Mouse (Mus musculus): ENCODE measurements at regions not wholly inside any gene's neighbourhood (a gene's known extent, or its start where the extent isn't known, plus 50 kb on each side); places are given as distances from the start of the nearest gene placed in this dataset.

DNA sequence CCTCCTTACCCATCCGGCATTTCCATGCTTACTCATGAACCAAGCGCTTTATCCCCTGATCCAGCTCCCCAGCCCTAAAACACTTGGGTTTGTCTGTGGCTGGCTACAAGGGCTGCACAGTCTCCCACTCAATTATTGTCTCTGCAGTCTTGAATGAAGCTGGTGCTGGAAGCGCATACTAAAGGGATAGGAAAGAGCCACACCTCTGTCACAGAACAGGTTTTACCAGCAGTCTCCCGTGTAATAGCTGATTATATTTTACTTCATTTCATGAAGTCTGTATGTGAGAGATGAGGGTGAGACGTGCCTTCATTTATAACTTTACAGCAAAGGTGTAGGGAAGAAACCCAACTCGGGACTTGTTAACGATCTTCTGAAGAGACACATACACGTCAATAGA is 167.0 kb upstream of the Adgrl2 start:
- no peak for DNase-seq

DNA sequence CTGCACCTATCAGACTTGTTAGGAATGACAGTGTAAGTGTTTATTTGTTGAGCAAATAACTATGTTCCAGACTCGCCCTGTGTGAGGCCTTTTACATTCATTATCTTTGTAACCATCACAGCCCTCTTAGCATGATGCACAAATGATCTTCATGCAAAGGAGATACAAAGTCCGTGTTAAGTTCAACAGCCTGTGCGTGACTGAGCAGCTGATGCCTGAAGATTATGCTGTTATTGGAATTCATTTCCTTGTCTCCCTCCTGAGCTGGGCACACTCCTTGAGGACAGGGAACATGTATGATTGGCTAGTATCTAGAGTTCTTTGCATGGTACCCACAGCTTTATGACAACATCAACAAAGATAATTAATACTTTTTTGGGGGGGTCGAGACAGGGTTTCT is 162.0 kb upstream of the Adgrl2 start:
- no peak for DNase-seq

DNA sequence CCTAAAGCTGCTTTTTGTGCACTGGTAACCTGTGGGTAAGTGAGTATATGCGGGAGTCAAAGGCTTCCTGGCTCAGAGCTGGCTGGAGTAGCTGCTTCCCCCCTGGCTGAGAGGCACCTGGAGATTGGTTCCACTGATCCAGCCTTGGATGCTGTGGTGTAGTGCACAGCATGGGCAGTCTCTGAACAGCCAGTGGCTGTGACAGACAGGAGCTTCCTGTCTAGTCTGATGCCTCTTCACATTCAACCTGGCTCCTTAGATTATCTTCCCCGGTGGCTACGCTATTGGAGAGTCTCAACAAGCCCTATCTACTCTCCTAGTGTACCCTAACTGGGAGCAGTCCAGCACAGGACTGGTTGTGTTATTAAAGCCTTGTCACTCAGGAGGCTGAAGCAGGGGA is 160.4 kb upstream of the Adgrl2 start:
- DNase-seq = no peak

DNA sequence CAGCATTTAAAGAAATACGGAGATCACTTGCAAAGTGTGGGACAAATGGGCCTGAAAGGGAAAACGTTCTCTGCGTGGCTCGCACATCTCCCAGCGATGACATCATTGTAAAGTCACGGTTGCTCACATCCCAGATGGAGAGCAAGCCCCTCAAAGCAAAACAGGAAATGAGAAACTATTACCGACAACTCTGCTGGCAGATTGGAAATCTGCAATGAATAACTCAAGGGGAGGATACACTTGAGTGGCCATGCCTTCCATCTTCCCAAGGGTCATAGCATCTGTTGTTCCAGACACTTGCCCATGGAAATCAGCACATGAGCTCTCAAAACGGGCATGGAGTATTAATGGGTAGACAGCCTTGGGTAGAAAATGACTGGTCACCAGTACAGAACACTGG is 158.3 kb upstream of the Adgrl2 start:
- DNase-seq = peak; percentile 18

DNA sequence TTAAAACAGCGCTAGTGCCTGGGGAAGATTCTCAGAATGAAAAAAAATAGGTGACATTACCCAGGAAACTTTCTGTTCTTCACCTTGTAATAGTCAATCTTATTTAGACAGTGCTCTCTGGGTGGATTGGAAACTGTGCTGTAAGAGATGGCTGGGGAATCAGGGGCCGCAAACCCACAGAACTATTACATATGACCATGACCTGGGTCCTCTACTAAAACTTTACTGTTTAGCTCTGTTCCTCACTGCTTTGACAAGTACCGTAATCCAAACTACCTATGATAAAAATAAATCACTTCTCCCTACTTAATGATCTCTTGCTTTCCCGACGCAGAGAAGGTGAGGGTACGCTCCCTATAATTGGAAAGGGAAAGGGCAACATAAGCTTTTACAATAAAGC is 157.6 kb upstream of the Adgrl2 start:
- no peak for DNase-seq

DNA sequence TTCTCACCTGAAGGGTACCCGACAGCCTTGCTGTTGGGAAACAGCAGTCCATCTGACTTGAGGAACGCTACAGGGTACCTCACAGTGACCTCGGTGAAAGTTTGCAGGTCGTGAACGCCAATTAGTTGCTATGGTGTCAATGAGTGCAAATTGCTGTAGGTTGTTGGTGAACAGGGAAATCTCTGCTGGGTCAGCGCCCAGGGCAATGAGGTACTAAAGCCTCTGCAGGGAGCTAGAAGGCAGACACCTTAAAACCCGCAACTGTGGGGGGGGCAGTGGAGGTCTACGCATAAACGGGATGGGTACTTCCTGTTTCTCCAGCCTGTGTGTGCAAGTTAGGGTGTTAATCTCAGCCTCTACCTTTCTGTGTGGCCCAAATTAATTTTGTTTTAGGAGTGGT is 156.3 kb upstream of the Adgrl2 start:
- no peak for DNase-seq

DNA sequence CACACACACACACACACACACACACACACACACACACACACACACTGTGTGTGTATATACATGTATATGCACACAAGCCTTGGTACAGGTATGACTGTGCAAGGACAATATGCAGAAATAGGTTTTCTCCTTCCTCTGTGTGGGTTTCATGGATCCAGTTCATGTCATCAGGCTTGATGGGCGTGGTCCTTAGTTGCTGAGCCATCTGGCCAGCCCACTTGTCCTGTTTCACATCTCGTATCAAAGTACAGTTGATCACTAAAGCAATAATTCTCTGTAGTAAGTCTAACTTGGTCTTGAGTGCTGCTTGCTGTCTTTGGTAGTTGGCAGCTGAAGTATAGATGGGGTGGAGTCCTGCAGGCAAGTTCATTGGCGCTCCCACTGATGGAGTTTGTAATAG is 150.1 kb upstream of the Adgrl2 start:
- no peak for DNase-seq

DNA sequence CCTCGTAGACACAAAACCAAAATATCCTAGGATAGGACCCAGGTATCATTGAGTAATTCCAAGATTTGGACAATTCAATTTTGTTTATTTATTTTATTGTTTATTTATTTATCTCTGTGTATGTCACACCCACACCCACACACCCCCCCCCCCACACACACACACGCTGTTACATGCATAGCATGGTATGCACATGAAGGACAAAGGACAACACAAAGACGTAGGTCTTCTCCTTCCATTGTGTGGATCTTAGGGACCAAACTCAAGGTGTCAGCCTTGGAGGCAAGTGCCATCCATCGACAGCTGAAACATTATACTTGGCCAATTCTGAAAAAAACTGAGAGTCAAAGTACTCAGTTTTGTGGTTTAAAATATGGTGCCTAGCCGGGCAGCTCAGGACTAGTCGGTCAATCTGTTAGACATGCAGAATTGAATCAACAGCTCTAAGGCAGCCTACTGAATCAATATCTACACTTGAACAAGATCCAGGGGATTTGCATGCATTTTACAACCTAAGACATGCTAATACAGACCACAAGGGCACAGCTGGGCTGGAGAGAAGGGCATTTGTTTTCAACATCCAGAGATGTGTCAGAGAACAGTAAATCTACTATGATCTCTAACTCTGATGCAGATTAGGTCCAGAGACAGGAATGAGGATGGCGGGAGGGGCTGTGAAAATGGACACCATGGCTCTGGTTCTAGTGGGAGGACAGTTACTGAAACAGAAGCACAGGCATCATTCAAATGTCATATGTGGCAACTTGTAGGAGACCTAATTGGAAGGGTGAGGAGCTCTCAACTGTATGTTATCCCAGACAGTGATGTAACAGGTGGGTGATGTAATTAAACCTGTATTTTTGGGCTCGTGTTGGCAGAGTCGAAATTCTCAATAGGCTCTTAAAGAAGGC is 143.9 kb upstream of the Adgrl2 start:
- DNase-seq = no peak

DNA sequence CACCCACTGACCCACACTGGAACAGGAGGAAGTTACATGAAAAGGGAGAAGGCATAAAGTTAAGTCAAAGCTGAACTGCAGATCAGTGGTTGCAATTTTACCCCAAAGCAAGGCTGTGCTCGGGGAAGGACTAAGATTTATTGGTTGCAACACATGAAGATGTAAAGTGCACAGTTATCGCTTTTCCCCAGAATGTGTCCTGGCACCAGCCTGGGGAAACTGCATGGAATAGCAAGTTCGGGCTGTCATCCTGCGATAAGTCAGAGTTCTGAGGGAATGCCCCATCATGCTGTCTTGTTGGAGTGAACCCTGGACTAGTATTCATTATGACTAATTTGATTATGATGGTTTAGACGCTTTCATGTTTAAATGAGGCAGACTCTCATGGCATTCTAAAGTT is 128.5 kb upstream of the Adgrl2 start:
- DNase-seq = no peak

DNA sequence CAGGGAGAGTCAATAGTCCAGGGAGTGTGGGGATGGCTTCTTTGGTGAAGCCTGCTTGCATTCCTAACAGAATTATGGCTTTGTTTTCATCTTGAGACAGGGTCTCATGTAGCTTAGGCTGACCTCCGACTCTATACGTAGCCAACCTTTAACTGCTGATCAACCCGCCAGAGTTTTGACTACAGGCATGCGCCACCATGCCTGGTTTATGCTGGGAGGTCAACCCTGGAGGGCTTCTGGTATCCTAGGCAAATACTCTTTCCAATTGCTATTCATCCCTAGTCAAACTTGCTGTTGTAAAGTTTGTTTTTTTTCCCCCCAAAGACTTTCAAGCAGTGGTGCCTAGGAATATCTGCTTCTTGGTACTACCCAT is 127.3 kb upstream of the Adgrl2 start:
- DNase-seq = no peak

DNA sequence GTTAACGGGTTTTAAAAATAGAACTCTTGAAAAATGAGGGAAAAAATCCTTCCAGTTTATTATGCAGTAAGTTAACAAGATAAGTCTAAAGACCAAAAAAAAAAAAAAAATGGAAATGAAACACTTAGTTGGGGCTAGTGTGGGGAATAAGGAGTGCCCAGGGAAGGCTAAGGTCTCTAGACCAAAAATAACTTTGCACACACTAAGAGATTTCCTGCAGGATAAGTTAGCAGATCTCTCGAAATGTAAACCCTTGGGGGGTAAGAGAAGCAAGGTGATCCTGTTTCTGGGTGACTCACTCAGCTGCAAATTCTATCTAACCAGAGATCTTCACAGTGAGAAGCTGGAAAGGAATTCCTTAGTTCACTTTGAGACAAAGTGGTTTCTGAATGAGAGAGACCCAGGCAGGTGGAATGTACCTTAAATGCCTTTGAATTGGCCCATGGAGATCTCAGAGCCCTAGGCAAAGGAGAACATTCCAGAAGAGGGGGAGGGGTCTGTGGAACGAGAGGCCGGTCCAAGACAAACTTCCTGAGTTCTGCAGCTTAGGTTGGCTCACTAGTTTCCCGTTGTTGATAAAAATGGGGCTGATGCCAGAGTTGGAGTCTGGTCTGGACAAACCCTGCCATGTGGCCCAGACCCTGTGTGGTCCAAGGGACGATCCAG is 126.8 kb upstream of the Adgrl2 start:
- DNase-seq = peak; percentile 76

DNA sequence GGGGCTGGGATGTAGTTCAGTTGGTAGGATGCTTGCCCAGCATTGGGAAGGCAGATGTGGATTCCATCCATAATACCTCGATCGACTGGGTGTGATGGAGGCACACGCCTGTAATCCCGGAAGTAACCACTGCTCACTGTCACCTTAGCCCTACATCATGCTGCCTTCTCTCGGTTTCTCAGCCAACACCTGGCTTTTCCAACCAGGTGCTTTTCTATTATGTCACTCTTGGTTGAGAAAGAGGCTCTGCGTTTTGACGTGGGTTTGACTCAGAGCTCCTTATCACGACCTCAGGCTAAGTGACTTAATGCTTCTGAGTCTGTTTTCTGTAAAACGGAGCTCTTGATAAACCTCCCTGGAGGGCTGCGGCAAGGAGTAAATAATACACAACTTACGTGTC is 126.2 kb upstream of the Adgrl2 start:
- DNase-seq = no peak

DNA sequence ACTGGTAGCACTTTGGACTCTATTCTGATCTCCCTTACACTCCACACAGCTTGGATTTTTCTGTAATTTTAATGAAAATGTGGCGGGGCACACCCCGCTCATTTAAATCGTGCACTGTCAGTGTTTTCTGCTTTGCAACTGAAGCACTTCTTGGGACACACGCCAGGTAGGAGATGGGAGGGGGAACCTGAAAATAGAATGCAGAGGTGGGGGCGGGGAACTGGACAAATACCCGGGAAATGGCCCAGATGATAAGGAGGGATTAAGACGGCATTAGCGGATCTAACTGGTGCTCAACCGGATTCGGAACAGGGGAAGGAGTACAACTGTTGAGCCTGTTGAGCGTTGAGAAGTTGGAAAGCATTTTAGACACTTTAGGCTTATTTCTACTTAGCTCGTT is 125.5 kb upstream of the Adgrl2 start:
- no peak for DNase-seq

DNA sequence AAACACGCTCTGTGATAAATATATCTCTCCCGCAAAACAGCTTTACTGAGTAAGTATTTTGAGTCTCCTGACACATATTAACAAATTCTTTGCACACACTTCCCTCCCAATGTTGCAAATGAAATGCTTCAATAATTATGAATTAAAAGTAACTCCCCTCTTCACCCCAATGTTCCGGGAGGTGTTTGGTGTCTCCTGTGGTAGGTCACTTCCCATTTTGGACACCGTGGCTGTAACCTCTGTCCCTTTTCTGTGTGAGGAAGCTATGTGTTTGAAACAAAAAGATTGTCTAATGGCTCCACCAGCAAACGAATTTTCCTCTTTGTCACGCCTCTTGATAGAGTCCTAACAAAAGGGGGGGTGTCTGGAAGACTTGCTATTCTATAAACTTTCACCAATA is 122.5 kb upstream of the Adgrl2 start:
- no peak for DNase-seq

DNA sequence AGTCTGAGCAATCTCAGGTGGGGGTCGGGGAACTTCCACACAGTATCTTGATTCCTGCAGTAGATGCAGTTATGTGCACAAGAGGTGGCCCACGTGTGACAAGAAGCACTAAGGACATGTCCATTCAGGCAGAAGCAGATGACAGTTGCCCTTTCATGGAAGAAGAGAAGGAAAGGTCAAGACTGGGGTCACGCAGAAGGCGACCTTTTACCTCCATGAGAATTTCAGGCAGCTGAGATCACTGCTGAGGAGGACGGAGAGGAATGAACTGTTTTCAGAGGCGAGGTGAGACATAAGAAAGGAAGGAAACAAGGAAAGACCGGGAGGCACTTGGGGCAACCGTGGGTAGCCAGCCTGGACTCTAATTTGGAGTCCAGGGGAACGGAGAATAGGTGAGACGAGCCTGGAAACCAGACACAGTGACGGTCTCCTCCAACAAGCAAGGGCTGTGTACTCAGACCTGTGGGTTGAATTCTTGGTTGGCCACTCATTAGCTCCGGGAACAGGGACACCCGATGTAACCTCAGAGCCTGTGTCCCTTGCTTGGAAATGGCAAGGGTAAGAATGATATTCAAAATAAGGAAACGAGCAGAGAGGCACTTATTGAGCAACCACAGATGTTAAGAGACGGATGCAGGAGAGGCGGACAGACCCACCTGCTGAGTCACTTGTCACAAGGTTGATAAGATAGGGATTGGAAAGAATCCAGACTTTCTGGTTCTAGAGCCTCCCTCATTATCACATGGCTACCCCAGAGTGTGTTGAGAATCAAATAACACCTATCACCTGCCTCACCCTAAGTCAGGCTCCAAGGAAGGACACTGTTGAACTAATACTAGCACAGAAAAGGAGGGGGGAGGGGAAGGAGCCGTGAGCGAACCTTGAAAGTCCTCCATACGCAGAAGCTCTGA is 121.4 kb upstream of the Adgrl2 start:
- DNase-seq = peak; percentile 10

DNA sequence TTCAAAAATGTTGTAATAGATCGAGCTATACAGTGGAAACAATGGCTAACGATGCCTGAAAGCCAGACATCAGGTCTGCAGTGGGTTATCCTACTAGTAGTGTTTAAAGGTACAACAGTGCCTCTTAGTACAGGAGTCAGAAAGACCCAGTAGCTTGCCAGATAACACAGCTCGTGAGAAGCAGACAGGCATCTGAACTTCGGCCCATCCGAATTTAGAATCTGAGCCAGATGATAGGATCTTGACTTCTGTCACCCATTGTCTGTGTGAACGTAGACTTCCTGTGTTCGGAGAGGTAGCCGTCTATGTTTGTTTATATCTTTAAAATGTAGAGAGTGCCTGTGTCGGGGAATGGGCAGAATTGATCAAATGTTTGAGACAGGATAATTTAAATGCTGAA is 120.5 kb upstream of the Adgrl2 start:
- no peak for DNase-seq

DNA sequence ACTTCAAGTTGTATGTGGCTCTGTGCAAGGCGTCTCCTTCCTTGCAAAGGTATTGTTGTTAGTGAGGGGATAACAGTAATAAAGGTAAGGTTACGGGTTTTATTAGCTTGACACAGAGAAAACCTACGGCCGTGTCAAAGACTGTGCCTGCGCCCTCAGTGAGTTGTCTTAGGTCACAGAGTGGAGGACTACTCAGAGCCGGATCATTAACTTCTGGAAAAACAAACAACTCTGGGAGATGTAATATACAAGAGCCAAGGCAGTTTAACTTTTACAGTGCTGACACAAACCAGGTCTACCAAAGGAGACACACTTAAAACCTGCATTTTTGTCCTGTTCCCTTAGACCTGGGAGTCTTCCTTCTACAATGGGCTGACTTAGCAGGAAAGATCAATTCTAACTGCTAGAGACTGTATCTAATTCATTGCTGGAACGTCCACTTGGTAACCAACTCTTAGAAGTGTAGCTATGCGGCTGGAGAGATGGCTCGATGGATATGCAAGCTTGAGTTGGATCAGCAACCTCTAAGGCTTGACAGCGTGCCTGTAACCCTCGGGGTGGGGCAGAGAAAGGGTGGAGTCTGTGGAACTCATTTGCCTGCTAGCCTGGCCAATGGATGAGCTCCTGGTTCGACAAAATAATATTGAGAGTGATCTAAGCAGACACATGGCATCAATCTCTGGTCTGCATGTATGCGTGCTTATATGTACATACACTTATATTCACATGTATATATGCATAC is 115.5 kb upstream of the Adgrl2 start:
- DNase-seq = peak; percentile 15

DNA sequence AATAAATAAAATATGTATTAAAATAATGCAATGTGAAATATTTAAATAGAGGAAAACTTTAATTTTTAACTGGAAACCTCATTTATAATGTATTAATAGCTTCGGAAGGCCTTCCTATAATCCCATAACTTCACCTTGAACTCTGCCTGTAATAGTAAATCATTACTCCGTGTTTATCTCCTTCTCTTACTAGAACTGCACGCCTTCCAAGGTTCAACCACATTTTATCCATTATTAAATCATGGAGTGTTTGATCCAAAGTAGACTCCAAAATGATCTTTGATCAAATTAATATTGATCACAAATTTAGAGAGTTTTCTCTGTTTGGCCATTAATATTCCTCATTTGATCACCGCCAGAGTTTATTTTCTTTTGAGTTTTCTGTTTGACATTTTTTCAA is 114.8 kb upstream of the Adgrl2 start:
- DNase-seq = no peak

DNA sequence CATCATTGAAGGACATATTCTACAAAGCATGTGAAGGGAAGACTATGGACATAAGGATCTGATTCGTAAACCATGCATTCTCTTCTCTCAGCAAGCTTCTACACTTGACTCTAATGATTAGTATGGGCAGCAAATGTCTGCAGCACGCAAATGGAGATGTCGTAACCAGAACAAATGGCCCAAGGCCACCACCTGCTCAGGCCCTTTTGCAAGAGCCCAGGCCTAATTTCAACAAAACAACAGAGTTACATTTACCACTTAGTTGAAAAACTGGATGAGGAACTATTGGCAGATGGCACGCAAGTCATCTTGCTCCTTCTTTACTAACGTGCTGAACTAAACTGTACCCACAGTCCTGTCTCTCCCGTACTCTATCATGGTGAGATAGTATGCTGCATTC is 113.7 kb upstream of the Adgrl2 start:
- DNase-seq = no peak

DNA sequence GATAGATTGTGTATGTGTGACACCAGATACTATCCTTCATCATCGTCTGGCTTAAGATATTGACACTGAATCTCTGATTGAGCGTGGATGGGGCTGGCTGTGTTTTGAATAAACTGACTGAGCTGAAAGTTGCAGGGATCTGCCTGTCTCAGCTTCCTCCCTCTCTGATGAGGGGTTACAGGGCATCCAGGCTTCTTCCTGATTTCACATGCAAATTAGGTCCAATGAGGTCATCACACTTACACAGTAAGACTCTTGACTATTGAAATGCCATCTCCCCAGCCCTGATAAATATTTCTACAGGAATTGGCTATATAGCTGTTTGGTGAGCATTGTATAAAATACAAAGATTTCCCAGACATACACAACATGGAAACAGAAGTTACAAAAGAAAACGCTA is 113.1 kb upstream of the Adgrl2 start:
- no peak for DNase-seq

DNA sequence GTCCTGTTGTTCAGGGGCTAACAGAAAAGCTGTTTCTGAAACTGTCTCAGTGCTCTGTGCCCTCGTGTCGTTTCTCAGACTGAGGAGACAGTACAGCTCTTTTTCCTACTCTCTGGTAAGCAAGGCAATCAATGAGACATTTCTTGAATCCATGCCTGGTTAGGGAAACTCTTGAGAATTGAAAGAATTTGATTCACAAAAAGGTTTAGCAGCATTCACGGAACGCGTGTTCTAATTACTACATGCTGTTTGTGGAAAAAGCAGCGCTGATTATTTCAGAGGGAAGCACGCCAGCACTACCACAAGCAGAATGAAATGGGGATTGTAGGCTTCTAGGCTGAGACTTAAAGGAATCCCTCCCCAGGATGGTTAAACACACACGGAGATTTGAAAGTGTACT is 112.5 kb upstream of the Adgrl2 start:
- no peak for DNase-seq

DNA sequence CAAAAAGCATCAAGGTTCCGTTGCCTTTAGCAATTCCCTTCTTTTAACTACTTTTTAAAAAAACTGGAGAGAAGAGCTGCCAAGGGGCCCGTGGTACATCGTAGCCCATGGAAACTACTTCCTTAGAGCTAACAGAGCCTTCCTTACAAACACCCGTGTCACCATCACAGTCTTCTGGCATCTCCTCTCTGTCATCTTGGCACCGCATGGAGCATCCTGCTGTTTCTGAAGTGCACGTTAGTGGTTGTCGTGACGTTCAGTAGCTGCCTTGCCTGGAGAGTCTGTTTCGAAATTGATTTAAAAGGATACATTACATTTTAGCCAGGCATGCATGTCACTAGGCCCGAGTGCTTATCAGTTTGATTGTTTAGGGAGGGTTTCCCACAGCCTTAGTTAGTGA is 111.4 kb upstream of the Adgrl2 start:
- DNase-seq = no peak

DNA sequence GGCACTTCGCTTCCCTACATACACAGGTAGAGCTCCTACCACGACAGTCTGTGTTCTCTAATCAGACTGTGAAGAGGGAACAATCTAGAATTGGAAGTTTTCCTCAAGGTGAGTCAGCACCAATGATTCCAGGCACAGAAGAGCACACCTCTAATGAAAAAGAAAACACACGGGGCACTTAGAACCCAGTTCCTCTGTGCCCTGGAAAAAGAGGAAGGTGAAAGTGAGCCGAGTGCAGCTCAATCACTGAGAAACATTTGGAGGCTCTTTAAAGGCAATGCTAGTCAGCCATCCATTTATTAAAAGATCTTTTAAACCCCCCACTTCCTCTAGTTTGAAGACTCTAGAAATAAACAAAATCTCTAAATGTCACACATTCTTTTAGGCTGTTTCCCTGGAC is 108.4 kb upstream of the Adgrl2 start:
- DNase-seq = no peak
